Mouse (Mus musculus): Measurements from ENCODE around the gene Coil.

- TF ChIP-seq CTCF (IDR thresholded peaks at IDR 0.05; ENCODE audit: low read depth) (peak; percentile 84), EP300 (optimal IDR thresholded peaks at IDR 0.05) (no peak)
These were observed 23.6 kb downstream of the Coil start for GRCm38 (mm10) chr11:88993625-88994024.

All from stomach, postnatal 0 days (tissue).